Mouse (Mus musculus): ENCODE results near the gene Tmtc1. TPM values are rescaled to one million over a fixed set of nuclear protein-coding genes. Genes with fewer than 3 reads are reported as not detected.
A peak's percentile ranks its signal among the peaks of the same experiment; 100 is the strongest.

Tmtc1 gene
- polyA plus RNA-seq, 1 experiment from 2014 or later = 0.81 TPM

DNA sequence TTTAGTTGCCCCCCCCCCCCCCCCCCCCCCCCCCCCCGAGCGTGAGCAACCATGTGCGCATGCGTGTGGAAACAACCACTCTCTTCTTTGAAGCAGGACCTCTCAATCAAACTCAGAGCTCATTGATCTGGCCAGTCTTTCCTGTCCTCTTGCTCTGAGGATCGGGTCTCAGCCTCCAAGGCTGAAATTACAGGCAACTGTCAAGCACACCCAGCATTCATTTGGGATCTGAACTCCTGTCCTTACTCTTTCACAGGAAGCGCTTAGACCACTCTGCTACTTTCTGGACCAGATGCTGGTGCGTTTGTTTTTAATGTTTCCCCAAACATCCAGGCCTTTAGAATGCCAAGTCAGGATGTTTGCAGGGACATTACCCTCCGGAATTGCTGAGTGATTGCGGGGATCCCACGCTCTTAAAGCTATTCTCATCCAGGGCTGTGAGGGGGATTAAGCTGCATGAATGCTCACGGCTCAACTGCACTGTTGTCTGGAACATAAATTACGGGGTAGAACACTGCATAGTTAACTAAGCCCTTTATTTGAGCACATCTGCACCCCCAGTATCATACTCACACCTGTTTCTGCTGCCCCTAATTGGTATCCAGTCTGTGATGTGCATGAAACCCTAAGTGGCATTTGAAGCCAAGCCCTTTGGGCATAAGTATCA is 85.5 kb downstream of the Tmtc1 start:
- no peak overlapping the region for H3K4me3 ChIP-seq (ENCODE audit: low read depth, low read length)
- H3K27me3 ChIP-seq (replicated peaks; ENCODE audit: control insufficient read depth, insufficient read depth, low read length) = no peaks in the 10 kb centered on the region
- WGBS = 68% methylated on average over 8 of the region's 12 CpGs
- H3K9ac ChIP-seq (ENCODE audit: low read depth, low read length) = no peak overlapping the region
- H3K36me3 ChIP-seq (ENCODE audit: control insufficient read depth, insufficient read depth) = no peaks in the 10 kb centered on the region
- H3K4me1 ChIP-seq (replicated peaks; ENCODE audit: control insufficient read depth, insufficient read depth, low read length) = no peaks in the 10 kb centered on the region
- no peaks in the 10 kb centered on the region for H3K9me3 ChIP-seq (ENCODE audit: control insufficient read depth)
- no peak overlapping the region for H3K4me2 ChIP-seq (replicated peaks; ENCODE audit: low read depth)
- TF ChIP-seq CTCF (IDR thresholded peaks at IDR 0.05; ENCODE audit: low read depth) = no peak
- ATAC-seq = no peak
- no peak overlapping the region for H3K27ac ChIP-seq (ENCODE audit: low read depth, low read length)

DNA sequence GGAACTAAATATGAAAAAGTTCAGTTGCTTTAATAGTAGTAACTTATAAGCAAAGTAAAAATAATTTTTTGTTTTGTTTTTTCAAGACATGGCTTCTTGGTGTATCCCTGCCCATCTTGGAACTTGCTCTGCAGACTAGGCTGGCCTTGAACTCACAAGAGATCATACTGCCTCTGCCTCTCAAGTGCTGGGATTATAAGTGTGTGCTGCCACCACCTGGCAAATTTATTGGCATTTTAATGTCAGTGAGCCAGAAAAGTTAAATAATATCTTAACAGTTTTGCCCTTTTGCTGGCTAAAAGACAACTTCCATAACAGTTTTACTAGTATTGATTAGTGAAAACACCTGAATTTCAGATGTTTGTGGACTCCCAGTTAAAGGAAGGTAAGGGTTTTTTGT is 88.0 kb downstream of the Tmtc1 start:
- ATAC-seq = no peak

DNA sequence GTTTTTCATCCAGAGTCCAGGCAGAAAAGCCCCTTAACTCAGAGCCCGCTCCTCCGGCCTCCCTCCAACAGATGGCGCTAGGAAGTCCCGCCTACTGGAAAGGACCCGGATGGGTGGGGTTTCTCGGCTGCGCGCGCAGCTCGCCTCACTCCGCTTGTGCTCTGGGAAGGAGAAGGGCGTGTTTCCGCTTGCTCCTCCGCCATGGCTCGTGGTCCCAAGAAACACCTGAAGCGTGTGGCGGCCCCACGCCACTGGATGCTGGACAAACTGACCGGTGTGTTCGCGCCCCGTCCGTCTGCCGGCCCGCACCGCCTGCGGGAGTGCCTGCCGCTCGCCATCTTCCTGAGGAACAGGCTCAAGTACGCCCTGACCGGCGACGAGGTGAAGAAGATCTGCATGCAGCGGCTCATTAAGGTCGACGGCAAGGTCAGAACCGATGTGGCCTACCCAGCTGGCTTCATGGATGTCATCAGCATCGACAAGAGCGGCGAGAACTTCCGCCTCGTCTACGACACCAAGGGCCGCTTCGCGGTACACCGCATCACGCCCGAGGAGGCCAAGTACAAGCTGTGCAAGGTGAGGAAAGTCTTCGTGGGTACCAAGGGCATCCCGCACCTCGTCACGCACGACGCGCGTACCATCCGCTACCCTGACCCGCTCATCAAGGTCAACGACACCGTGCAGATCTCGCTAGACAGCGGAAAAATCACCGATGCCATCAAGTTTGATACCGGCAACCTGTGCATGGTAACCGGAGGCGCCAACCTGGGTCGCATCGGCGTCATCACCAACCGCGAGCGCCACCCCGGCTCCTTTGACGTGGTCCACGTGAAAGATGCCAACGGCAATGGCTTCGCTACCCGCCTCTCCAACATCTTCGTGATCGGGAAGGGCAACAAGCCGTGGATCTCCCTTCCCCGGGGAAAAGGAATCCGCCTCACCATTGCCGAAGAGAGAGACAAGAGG is 89.4 kb downstream of the Tmtc1 start:
- Histone ChIP-seq H3K4me3 (ENCODE audit: low read depth, low read length) (peak overlapping the region; percentile 43), H3K9ac (ENCODE audit: low read depth, low read length) (peak overlapping the region; percentile 50; the same call in 1 of the 2 replicates), H3K9me3 (ENCODE audit: control insufficient read depth) (no peaks in the 10 kb centered on the region), H3K27me3 (replicated peaks; ENCODE audit: control insufficient read depth, insufficient read depth, low read length) (no peaks in the 10 kb centered on the region), H3K36me3 (ENCODE audit: control insufficient read depth, insufficient read depth) (no peaks in the 10 kb centered on the region), H3K4me1 (replicated peaks; ENCODE audit: control insufficient read depth, insufficient read depth, low read length) (no peaks in the 10 kb centered on the region), H3K27ac (ENCODE audit: low read depth, low read length) (no peak overlapping the region), H3K4me2 (replicated peaks; ENCODE audit: low read depth) (peak overlapping the region; percentile 63)
- 36% methylated on average over 85 of the region's 85 CpGs for WGBS
- TF ChIP-seq CTCF (IDR thresholded peaks at IDR 0.05; ENCODE audit: low read depth) = peak; percentile 74
- ATAC-seq = peak; percentile 89

More for the DNA sequence above, 88.0 kb downstream of the Tmtc1 start:
- Histone ChIP-seq H3K4me3 (ENCODE audit: low read depth, low read length) (no peak overlapping the region), H3K9ac (ENCODE audit: low read depth, low read length) (no peak overlapping the region), H3K27me3 (replicated peaks; ENCODE audit: control insufficient read depth, insufficient read depth, low read length) (no peaks in the 10 kb centered on the region), H3K4me2 (replicated peaks; ENCODE audit: low read depth) (no peak overlapping the region), H3K36me3 (ENCODE audit: control insufficient read depth, insufficient read depth) (no peaks in the 10 kb centered on the region), H3K27ac (ENCODE audit: low read depth, low read length) (no peak overlapping the region), H3K4me1 (replicated peaks; ENCODE audit: control insufficient read depth, insufficient read depth, low read length) (no peaks in the 10 kb centered on the region), H3K9me3 (ENCODE audit: control insufficient read depth) (no peaks in the 10 kb centered on the region)
- no peak; the same call in 1 of the 2 replicates for TF ChIP-seq CTCF (IDR thresholded peaks at IDR 0.05; ENCODE audit: low read depth)

DNA sequence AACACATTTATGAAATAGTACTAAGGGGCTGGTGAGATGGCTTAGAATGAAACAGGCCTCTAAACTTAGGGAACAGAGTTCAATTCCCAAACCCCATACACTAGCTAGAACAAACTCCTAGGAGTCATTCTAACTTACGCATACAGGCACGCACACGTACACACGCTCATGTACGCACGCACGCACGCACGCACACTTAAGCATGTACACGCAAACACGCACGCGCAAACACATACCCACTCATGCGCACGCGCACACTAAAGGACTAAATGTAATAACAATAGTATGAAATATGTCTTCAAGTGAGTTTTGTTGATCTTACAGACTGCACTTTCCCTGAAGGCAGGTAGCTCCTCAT is 90.1 kb downstream of the Tmtc1 start:
- Histone ChIP-seq H3K27me3 (replicated peaks; ENCODE audit: control insufficient read depth, insufficient read depth, low read length) (no peaks in the 10 kb centered on the region), H3K4me2 (replicated peaks; ENCODE audit: low read depth) (peak overlapping the region; percentile 63), H3K9ac (ENCODE audit: low read depth, low read length) (no peak overlapping the region), H3K36me3 (ENCODE audit: control insufficient read depth, insufficient read depth) (no peaks in the 10 kb centered on the region), H3K9me3 (ENCODE audit: control insufficient read depth) (no peaks in the 10 kb centered on the region), H3K27ac (ENCODE audit: low read depth, low read length) (no peak overlapping the region), H3K4me1 (replicated peaks; ENCODE audit: control insufficient read depth, insufficient read depth, low read length) (no peaks in the 10 kb centered on the region), H3K4me3 (ENCODE audit: low read depth, low read length) (peak overlapping the region; percentile 43; the same call in 1 of the 2 replicates)
- TF ChIP-seq CTCF (IDR thresholded peaks at IDR 0.05; ENCODE audit: low read depth) = no peak
- ATAC-seq = peak; percentile 32; the same call in 1 of the 2 replicates
- whole genome bisulfite sequencing = 88% methylated on average over 16 of the region's 16 CpGs

DNA sequence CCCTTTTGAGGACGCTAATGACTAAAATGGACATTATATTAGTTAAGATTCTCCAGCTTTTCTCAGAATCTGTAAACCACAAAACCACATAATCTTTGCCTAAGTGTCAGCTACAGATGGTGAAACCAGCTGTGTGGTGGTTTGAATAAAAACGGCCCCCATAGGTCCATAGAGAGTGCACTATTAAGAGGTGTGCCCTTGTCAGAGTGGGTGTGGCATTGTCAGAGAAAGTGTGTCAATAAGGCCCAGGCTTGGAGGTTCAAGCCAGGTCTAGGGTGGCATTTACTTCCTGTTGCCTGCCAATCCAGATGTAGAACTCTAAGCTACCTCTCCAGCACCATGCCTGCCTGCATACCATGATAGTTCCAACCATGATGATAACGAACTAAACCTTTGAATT is 99.2 kb downstream of the Tmtc1 start:
- H3K9me3 ChIP-seq (ENCODE audit: control insufficient read depth) = no peaks in the 10 kb centered on the region
- TF ChIP-seq CTCF (IDR thresholded peaks at IDR 0.05; ENCODE audit: low read depth) = no peak
- WGBS = 71% methylated on average over 3 of the region's 3 CpGs
- no peak overlapping the region for H3K9ac ChIP-seq (ENCODE audit: low read depth, low read length)
- no peak overlapping the region for H3K4me3 ChIP-seq (ENCODE audit: low read depth, low read length)
- ATAC-seq = no peak
- no peaks in the 10 kb centered on the region for H3K36me3 ChIP-seq (ENCODE audit: control insufficient read depth, insufficient read depth)
- H3K27ac ChIP-seq (ENCODE audit: low read depth, low read length) = no peak overlapping the region
- no peak overlapping the region for H3K4me2 ChIP-seq (replicated peaks; ENCODE audit: low read depth)
- no peaks in the 10 kb centered on the region for H3K27me3 ChIP-seq (replicated peaks; ENCODE audit: control insufficient read depth, insufficient read depth, low read length)
- no peaks in the 10 kb centered on the region for H3K4me1 ChIP-seq (replicated peaks; ENCODE audit: control insufficient read depth, insufficient read depth, low read length)

DNA sequence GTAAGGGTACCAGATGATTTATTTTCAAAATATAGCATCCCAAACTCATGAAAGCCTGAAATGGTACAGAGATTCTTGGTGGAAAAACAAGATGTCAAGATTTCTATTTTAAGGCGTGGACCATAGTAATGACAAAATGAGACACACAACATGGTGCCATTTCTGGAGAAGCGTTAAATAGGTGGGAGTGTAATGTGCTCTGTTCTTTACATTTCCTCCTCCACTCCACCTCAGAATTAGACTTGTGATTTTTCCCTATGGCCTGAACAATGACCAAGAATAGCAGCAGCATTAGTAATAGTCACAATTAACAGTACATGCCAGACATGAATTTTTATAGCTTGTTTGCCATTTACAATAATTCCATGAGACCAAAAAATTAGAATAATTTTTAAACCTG is 102.0 kb downstream of the Tmtc1 start:
- 81% methylated on average over 2 of the region's 2 CpGs for WGBS
- no peak overlapping the region for H3K9ac ChIP-seq (ENCODE audit: low read depth, low read length)
- H3K4me2 ChIP-seq (replicated peaks; ENCODE audit: low read depth) = no peak overlapping the region
- no peak overlapping the region for H3K4me3 ChIP-seq (ENCODE audit: low read depth, low read length)
- H3K9me3 ChIP-seq (ENCODE audit: control insufficient read depth) = no peaks in the 10 kb centered on the region
- no peaks in the 10 kb centered on the region for H3K27me3 ChIP-seq (replicated peaks; ENCODE audit: control insufficient read depth, insufficient read depth, low read length)
- TF ChIP-seq CTCF (IDR thresholded peaks at IDR 0.05; ENCODE audit: low read depth) = no peak
- H3K36me3 ChIP-seq (ENCODE audit: control insufficient read depth, insufficient read depth) = no peaks in the 10 kb centered on the region
- no peak overlapping the region for H3K27ac ChIP-seq (ENCODE audit: low read depth, low read length)
- no peak for ATAC-seq
- no peaks in the 10 kb centered on the region for H3K4me1 ChIP-seq (replicated peaks; ENCODE audit: control insufficient read depth, insufficient read depth, low read length)

All from intestine, postnatal 0 days (tissue).